Mouse (Mus musculus) gastrocnemius, adult 8-10 months (tissue): ENCODE measurements at regions not wholly inside any gene's neighbourhood (a gene's known extent, or its start where the extent isn't known, plus 50 kb on each side); places are given as distances from the start of the nearest gene placed in this dataset.

ENCODE experiments used
- DNase-seq, 2 experiments: peaks; one replicate each; pipeline ENCODE4 v3.0.0; 2022; ENCODE audit warnings: low spot score in 2 of 2

DNA sequence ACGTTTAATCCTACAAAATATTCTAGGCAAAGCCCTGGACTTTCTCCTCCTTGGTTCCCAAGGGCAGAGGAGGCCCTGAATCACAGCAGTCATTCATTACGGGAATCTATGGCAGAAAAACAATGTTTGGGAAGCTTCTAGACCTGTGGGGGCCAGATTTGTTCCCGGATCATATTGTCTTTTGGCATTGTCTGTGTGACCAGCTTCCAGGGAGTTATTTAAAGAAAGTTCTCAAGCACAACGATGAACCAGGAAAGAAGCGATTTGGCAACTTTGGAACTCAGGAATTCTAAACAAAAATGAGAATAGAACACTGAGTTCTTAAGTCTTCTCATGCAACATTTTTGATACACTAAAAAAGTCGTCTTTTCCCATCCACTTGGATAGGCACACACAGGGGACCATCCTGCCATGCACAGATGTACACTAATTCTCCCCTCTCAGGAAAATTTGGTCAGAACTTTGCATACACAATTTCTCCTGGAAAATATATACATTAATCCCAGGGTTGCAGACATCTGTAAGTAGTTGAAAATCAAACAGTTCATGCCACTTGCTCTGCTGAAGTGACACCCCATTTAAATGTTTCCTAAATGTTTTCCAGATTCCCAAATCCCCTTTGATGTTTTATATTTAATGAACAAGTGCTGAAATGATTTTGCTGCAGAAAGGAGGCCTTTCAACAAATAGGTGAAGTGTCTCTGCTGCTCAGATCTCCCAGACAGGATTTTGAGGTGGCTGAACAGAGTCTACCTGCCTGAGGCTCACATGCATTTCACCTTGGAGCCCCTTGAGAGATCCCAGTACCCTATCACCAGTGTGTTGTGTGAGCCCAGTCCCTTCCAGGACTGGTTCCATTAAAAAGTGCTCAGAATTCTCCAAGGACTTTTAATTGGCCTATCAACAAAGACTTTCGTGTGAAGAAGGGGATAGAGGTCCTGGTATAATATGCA, 548.9 kb upstream of the Nrp1 start:
- DNase-seq: peak in 1 of 2 experiments; percentile 21

DNA sequence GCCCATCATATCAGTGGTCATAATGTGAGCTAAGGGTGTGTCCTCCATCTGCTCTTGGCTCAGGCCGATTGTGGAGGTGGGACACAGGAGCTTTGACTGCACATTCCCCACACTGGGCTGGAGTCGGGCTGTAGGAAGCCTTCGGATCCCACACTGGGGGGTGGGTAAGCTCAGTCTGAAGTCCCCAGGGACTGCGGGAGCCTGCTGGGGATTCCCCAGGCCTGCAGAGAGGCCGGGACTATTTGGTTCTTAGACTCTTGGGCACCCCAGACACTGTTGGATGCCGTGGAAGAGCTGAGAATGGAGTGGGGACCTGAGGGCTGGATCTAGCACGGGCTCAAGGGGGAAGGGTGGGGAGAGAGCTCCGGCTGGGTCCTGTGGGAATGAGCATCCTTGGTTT, 547.1 kb upstream of the Nrp1 start:
- DNase-seq: no peak

DNA sequence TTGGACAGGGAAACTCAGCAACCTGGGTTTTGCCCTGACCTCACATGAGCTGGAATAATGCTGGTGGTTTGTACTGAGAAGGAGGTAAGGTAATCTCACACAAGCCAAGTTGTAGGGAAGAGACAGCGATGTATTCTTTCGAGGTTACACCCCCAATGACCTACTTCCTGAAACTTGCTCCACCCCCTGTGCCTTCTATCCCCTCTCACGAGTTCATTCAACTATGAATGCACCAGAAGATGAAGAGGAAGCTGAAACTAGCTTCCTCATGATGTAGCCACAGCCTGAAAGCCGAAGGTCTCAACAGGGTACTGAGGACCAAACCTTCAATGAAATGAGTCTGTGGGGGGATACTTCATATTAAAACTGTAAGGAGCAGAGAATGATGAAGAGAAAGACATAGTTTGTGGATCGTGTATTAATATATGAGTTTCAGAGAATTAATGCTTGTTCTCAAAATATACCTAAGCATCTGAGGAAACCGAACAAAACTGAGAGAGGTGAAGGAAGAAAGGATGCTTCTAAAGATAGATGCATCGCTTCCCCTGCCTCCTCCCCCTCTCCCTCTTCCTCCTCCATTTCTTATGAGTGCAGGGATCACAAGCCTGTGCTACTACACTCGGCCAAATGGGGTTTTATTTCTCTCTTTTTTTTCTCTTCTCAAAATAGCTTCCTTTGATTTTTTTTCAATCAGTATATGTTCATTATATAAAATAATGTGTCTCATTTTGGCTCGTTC, 543.5 kb upstream of the Nrp1 start:
- no peak for DNase-seq

DNA sequence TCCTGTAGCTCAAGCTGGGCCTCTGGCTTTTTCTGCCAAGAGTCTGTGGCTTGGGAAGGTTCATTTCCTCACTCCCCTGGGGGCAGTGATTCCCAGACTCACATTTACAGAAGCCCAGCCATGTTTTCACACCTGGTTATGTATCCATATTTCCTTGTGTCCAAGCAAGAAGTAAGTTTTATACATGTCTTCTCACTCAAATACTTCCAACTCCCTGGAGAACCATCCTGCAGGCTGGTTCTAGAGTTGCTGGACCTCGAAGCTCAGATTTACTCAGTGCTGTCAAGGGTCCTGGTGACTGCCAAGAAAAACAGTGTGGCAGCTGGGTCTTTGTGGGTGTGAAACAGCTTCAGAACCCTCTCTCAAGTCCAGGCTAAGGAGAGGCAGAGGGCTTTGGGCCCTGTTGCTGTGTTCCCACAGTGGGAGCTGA, 537.6 kb upstream of the Nrp1 start:
- peak in 1 of 2 experiments; percentile 26 for DNase-seq

DNA sequence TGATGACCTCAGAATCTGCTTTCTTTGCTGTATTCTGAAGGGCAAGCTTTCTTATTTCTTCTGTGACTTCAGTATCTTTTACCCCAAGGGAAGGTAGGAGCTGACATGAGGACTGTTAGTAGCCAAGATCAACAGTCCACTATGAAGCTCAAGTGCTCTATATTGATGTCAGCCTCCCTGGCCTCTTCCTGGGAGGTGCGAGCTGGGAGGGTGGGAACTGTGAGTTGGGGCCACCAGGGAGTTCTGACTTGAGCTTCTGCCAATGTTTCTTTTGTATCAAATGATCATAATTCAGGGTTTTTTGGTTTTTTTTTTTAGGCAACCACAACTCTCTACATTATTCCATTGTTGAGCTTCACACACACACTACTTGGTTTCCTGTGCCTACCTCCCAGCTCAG, 536.8 kb upstream of the Nrp1 start:
- DNase-seq: peak; percentile 29 to 47

DNA sequence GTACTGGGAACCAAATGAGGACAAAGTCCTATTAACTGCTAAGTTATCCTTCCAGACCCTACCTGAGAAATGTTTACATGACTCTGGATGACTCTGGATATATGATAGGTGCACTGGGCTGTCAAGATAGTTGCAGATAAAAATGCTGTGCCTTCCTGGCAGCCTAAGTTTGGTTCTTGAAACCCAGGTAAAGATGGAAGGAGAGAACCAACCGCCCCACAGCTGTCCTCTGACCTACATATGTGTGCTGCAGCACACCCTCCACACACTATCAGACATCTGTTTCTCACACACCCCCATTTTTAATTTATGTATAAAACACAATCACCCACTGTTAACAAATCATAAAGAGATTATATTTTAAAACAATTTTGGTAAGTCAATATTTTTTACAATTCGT, 533.4 kb upstream of the Nrp1 start:
- no peak for DNase-seq

DNA sequence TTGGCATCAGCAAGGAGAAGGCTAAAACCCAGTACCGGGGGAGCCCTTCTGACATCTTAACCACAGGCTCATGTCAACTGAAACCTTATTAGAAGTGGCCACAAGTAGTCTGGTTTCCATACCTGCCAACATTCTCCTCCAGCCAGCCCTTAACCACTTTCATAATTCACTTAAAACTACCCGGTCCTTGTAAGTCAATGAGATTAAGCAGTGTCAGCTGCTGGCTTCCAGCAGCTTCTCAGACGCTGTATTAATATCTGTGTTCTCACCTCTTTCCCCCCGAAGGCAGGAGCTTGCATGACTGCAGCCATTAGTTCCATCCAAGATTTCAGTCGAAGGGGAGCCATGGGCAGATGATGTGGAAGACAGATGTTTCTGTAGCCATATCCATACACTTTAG, 530.6 kb upstream of the Nrp1 start:
- DNase-seq: no peak

DNA sequence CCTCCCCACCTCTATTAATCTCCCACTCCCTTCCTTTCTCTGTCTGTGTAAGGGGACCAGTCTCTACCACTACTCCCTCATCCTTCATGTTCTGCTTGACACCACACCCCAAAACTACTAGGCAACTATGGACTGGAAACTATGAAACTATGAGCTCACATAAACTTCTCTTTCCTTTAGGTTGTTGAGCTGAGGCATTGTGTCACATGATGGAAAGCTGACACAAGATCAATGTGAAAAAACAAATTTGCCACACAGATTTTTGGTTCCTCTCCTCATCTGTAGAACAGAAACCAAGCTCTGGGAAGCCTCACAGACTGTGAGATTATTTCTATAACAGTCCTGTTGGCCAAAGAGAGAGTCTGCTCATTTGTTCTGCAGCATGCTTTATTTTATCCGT, 528.7 kb upstream of the Nrp1 start:
- no peak for DNase-seq

DNA sequence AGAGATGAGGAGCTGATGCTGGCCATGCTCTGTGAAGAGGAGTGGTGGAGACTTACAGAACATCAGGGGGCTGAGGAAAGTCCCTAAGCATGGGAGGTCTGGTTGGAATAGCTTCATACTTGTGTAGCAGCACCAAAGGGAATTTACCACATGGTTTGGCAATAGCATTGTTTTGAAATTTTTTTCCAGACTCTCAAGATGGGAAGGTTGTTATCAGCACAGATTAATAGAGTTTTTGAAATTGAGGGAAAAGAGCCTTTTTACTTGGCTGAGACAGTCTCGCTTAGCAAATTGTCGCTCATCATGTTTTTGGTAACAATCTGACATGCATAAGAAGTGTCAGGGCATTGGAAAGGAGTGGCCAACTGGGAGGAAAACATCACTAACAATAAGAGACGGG, 524.4 kb upstream of the Nrp1 start:
- no peak for DNase-seq

DNA sequence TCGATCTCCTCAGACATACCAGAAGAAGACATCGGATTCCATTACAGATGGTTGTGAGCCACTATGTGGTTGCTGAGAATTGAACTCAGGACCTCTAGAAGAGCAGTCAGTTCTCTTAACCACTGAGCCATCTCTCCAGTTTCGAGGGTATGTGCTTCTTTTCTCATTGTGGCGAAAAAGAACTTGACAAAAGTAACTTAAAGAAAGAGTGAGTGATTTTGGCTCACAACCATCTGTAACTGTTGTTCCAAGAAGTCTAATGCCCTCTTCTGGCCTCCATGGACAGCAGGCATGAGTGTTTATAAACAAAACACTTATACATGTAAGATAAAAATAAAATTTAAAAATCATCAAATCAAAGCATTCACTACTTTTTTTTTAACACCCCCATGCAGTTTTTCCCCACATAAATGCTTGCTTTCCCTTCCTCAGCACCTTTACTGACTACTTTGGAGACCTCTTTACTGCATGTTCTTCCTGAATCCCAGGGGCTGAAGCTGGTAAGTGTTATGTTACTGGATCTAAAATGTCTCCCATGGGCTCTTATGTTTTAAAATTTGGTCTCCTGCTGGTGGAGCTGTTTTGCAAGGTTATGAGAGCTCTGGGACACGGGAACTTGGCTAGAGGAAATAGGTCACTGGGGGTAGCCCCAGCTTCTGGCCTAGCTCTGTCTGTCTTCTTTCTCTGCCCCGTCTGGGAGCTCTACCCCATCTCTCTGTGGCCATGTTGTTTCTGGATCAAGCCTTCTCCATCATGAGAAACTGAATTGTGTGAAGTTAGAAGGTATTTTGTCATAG, 521.8 kb upstream of the Nrp1 start:
- no peak for DNase-seq

DNA sequence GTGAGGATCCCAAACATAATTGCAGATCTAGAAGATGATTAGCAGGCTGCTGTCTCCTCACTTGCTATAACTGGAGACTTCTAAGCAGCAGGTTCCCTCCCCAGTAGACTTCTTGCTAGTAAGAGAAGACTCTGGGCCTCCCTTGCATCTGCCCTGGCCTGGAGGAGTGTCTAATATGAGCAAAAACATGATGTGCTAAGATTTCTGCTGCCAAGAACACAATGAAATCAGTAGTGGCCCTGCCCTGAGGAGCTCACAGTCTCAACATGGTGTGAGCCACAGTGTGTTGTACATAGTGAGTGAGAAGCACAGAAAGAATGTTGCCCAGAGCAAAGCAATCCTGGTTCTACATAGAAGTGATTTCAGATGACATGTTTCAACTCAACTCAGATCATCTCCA, 520.1 kb upstream of the Nrp1 start:
- DNase-seq: no peak

DNA sequence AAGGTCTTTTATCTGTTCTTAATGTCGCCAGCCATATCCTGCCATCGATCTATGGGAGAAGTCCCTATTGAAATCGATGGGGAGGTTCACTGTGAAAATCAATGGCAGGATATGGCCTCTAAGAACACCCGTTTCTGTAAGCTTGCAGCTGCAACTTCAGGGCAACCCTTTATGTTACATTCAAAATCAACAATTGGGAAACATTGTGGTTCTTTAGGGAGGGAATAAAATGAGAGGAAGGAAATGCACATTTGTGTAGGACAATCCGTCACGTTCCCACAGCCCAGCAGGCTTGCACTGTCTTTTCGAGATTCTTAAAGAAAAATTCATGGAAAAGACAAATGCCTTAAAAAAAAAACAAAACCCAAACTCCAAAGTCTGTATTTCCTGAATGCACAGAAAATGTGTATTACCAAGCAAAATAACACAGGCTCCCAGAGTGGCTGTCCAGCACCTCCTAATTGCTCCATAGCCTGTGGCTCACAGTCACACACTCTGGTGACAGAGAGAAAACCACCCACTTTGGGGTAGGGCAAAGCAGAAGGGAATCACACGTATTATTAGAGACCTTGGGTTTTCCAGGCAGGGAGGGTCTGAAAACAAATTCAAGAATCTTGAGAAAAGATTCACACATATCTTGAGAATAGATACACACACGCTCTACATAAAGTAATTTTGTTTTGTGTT, 510.9 kb upstream of the Nrp1 start:
- DNase-seq: no peak

DNA sequence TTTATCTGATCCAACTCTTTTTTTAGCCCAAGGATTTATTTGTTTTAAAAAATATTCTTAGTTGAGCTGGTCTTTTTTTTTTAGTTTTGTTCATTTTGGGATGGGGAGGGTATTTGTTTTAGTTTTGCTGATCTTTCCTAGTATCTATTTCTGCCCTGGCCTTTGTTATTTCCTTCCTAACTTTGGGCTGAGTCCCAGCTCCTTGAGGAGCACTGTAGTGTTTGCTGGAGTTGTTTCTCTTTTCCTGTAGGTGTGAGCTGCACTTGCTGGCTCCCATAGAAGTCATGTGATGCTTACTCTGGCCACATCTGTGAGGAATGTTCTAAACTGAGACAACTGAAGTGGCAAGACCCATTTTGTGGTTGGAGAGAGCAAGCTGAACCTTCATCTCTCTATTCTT, 508.5 kb upstream of the Nrp1 start:
- DNase-seq: no peak

DNA sequence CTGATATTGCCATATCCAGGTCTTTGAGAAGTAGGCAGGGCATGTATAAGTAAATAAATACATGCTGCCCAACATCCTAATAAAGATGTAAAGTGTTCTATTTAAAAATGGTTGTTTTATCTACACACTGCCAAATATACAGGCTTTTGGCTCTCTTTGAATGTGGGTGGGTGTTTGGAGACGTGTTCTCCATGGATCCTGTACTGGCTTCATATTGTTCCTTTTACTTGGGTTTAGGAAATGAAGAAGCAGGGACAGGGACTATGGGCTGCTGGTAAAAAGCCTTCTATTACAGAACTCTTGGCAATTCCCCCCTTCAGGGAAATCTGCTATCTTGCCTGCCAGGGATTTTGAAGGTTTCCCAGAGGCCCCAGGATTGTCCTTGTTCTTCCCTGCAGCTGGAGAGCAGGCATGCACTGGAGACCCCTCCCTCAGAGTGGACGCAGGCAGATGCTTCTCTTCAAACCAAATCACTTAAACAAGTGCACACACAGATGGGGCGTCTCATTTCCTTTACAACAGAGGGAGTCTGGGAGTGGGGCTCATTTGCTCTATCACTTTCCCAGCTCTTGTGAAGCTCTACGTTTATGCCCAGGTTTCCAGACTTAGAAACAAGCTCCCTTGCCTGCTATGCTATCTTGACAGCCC, 502.6 kb upstream of the Nrp1 start:
- no peak for DNase-seq

DNA sequence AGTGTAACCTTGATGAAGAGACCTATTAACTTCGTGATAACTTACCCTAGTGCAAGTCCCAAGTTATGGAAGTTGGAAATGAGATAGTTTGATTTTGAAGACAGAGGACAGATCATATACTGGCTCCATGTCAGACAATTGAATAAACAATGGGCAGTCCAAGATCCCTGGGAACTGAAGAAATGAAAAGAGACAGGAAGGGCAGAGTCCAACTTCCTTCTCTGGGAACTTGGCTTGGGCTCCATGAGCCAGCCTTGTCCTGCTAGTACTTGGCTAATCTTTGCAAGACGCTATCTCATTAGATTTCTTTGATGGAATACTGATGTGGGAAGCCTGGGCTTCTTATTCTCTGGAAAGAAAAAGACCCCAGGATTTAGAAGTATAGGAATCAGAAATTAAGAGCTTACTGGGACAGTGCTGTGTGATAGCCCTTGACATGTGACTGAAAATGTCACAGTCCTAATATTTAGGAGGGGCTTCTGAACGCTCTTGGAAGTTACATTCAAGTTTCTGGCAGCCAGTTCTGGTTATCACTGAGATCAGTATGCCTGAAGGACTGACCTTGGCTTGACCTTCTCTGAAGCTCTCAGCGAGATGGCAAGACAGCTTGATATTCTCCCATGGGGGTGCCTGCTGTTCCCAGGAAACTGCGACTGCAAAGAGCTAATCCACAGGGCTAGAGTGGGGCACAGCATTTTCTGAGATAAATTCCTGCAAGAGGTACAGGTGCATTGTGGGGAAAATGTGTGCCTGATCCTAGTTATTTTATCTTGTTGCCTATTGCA, 501.9 kb upstream of the Nrp1 start:
- DNase-seq: no peak

DNA sequence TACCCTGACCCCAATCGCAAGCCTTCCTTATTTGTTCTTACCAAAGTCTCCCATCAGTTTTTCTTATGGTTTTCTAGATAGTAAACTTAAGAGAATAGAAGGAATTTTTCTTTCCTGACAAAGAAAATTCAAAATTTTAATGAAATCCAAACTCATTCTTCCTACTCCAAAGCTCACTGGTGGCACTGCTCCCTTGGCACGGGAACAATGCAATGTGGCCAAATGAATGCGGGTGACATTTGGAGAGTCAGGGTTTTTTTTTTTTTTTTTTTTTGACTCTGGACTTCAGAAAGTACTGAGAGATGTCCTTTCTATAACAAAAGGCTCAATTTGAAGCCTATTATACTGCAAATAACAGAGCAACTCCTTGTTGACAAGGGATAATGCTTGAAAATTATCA, 499.4 kb upstream of the Nrp1 start:
- no peak for DNase-seq

DNA sequence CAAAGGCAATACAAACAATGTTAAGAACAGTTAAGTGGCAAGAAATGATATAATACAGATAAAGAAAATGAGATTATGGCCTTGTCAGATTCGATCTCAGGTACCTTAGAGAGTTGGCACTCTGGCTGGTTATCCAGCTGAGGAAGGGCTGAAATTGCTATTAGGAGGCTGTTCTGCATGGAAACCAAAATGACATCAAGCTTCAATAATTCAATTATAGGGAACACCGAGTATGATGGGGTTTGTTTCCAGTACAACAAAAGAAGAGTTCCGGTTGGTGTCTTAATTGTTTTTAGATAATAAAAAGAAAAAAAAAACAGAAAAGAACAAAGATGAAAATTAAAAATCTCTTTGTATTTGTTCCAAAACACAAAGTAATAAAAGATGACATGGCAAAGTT, 498.0 kb upstream of the Nrp1 start:
- no peak for DNase-seq

DNA sequence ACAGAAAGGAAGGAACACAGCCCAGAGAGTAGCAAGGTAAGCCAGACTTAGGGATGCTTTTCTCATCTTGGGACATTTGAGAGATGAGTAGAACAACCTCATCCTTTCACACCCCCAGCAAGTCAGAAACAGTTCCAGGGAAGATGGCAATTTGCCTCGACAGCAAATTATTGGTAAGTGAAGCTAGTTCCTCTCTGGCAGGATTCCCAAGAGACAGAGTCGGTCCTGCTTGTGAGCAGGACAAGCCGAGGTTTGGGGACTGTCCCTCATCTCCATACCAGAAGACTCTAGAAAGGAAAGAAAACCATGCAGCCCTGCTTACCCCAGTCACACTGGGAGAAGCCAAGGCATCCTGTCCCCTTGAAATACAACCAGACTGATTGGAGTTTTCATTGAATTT, 497.5 kb upstream of the Nrp1 start:
- DNase-seq: no peak

DNA sequence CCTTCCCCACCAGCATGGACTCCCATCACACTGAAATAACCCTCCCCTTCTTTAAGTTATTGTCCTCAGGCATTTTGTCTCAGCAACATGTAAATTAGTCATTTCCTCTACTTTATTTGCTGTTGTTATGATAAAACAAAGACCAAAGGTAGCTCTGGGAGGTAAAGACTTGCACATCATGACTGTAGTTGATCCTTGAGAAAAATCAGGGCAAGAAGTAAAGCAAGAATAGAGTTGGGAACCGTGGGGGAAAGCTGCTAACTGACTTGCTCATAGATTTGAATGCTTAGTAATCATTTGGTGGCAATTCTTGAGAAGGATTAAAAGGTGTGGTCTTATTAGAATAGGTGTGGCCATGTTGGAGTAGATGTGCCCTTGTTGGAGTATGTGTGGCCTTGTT, 473.8 kb upstream of the Nrp1 start:
- DNase-seq: no peak

DNA sequence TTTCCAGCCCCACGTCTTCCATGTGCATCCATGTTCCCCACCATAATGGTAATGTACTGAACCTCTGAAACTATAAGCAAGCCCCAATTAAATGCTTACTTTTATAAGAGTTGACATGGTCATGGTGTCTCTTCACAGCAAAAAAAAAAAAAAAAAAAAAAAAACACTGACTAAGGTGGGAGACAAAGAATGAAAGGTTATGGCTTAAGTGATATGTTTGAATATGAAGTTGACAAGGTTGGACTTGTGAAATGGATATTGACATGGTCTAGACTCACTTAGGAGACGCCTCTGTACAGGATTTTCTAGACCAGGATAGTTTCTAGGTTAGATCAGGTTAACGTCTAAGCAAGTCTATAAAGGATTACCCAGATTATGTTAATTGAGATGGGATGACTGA, 473.2 kb upstream of the Nrp1 start:
- DNase-seq: no peak
